Mouse (Mus musculus): Measurements from ENCODE around the gene Uck1. TPM values are rescaled to one million over a fixed set of nuclear protein-coding genes. Genes with fewer than 3 reads are reported as not detected.

The Uck1 gene
- polyA plus RNA-seq, 1 experiment from 2014 or later, result 83.6 TPM

DNA sequence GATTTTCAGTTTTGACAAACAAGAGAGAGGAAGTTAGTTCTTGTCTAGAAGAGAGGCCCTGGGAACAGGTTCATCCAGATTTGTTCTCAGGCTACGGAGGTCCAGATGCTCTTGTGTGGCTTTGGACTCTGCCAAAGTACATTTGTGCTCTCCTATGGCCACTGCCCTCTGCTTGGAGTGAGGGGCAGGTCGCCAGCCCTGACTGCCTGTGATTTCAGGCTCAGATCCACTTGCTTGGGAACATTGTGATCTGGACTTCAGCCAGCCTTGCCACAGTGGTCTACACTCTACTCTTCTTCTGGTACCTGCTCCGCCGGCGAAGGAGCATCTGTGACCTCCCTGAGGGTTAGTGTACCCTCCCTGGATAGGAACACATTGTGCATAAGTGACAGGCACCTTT is 7.3 kb downstream of the Uck1 start:
- no peak for DNase-seq (ENCODE audit: extremely low spot score, low spot score)
- Histone ChIP-seq H3K27me3 (ENCODE audit: poor library complexity, severe bottlenecking) (no peaks in the 10 kb centered on the region), H3K36me3 (replicated peaks) (peaks cover 97% of the 10 kb centered on the region), H3K4me1 (no peaks in the 10 kb centered on the region), H3K27ac (no peak overlapping the region), H3K4me3 (no peak overlapping the region), H3K9me3 (no peaks in the 10 kb centered on the region)
- WGBS, result 95% methylated on average over 5 of the region's 5 CpGs

DNA sequence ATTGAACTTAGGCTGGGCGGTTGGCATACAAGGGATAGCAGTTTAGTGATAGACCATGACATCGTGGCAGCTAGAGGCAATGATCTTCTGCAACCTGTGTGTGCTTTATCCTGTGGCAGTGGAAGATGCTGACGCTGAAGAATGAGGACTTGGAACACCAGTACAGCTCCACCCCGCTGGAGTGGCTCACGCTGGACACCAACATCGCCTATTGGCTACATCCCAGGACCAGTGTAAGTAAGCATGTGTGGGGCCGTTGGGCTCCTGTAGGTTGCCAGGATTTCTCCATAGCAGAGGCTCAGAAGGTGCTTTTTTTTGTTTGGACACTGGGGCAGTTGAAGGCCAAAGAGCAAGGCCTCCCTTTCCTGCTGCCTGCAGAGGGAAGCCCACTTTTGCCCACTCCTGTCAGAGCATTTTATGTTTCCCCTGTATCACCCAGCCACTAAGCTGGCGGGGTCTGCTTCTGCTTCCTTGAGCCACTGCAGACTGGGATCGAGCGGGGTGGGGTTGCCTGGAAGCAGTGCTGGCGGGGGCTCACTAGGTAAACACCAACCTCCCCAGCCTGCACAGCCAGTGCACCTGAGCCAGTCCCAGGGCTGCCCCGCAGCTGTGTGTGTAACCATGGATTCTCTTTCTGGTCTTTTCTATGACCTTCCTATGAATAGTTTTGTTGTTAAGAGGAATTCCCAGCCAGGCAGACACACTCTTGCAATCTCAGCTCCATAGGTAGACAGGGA is 8.0 kb downstream of the Uck1 start:
- Histone ChIP-seq H3K4me3 (no peak overlapping the region), H3K36me3 (replicated peaks) (peaks cover 97% of the 10 kb centered on the region), H3K27ac (no peak overlapping the region), H3K9me3 (no peaks in the 10 kb centered on the region), H3K27me3 (ENCODE audit: poor library complexity, severe bottlenecking) (no peaks in the 10 kb centered on the region), H3K4me1 (no peaks in the 10 kb centered on the region)
- WGBS, result 93% methylated on average over 12 of the region's 12 CpGs
- no peak for DNase-seq (ENCODE audit: extremely low spot score, low spot score)

DNA sequence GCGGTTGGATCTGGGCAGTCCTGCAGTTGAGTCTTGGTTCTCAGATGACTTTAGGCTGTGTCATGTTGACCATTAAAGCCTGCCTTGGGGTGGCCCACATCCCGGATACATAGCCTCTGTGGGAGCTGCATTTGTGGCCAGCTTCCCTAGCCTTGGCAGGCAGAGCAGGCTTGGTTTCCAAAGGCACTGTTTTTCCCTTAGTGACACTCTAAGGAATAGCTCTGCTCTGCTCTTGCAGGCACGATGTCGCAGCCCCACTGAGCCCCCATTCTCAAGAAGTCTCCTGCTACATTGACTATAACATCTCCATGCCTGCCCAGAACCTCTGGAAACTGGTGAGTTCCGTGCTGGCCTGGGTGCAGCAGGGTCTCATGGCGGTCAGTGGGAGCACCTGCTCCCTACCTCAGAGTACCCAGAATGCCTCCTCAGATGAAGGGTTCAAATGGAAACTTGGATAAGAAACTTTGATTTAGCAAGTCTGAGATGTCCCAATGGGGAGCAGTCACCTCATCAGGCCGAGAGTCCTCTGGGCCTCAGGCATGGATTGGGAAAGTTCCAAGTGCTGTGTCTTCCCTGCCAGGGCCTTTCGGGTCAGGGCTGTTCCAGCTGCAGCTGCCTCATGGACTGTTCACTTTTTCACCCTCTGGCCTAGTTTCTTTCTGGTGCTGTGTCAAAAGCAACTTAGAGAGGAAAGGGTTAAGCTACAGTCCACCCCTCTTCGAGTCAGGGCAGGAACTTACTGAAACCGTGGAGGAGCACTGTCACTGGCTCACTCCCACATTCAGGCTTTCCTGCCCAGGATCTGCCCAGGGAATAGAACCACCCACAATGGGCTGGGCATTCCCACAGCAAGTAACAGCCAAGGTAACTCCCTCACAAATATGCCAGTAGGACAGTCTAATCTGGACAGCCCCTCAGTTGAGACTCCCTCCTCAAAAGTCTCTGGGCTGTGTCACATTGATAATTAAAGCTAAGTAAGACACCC is 11.3 kb downstream of the Uck1 start:
- WGBS, result 84% methylated on average over 10 of the region's 10 CpGs
- peaks cover 100% of the 10 kb centered on the region for H3K36me3 ChIP-seq (replicated peaks)

DNA sequence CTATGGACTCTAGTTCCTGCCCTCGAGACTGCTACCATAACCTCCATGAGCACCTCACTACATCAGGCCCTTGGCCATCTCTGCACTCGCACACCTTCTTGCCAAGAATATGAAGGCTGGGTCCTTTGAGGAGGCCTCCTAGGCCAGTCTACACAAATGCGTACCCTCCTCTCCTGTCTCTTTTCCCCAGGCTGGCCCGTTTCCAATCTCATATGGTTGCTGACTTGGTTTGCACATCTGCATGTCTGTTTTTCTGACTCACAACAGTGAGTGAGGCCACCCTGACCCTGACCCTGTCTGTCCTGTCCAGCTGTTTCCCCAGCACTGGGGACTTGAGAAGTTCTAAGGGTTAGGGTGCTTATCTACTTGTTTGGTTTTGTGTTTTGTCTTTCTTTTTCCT is 13.2 kb downstream of the Uck1 start:
- Histone ChIP-seq H3K27me3 (ENCODE audit: poor library complexity, severe bottlenecking) (no peaks in the 10 kb centered on the region), H3K4me1 (no peaks in the 10 kb centered on the region), H3K27ac (no peak overlapping the region), H3K4me3 (no peak overlapping the region), H3K9me3 (no peaks in the 10 kb centered on the region), H3K36me3 (replicated peaks) (peaks cover 99% of the 10 kb centered on the region)
- DNase-seq (ENCODE audit: extremely low spot score, low spot score), result no peak
- WGBS, result 83% methylated on average over 4 of the region's 4 CpGs

More for the DNA sequence above, 11.3 kb downstream of the Uck1 start:
- H3K27ac ChIP-seq, result no peak overlapping the region
- H3K4me1 ChIP-seq, result no peaks in the 10 kb centered on the region
- DNase-seq (ENCODE audit: extremely low spot score, low spot score), result no peak
- no peaks in the 10 kb centered on the region for H3K9me3 ChIP-seq
- H3K4me3 ChIP-seq, result no peak overlapping the region
- H3K27me3 ChIP-seq (ENCODE audit: poor library complexity, severe bottlenecking), result no peaks in the 10 kb centered on the region

DNA sequence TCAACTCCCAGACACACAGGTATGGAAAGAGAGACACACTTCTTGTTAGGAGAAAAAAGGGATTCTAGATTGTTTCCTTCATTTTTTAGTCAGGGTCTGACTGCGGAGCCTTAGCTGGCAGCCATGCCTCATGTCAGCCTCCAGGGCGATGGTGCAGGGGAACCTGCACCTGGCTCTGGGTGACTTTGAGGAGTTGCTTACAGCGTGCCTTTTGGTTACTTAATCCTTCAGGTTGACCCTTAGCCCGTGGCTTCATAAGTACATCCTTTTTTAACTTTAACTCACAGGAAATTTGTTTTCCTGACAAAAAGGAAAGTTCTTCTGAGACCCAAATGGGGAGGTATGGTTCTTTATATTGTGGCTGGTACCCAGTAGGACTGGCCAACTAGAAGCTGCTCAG is 17.0 kb downstream of the Uck1 start:
- no peak for DNase-seq (ENCODE audit: extremely low spot score, low spot score)
- Histone ChIP-seq H3K4me1 (no peaks in the 10 kb centered on the region), H3K27me3 (ENCODE audit: poor library complexity, severe bottlenecking) (no peaks in the 10 kb centered on the region), H3K36me3 (replicated peaks) (peaks cover 90% of the 10 kb centered on the region), H3K4me3 (no peak overlapping the region), H3K27ac (no peak overlapping the region), H3K9me3 (no peaks in the 10 kb centered on the region)
- 86% methylated on average over 4 of the region's 4 CpGs for WGBS

DNA sequence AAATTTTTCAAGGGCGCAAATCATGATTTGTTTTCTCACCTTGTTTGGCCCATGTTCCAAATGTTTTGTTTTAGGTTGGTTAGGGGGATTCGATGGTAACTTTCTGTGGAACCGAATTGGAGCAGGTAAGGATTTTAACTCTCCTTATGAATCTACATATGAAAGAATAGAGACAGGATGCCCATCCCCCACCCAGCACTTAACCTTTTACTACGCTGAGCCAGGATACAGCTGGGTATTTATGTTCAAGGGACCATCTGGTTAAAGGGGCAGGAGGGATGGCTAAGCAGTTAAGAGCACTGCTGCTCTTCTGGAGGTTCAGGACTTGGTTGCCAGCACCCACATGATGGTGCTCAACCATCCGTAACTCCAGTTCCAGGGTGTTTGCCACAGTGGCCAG is 19.4 kb downstream of the Uck1 start:
- peaks cover 66% of the 10 kb centered on the region for H3K36me3 ChIP-seq (replicated peaks)
- WGBS, result 88% methylated on average over 5 of the region's 5 CpGs

DNA sequence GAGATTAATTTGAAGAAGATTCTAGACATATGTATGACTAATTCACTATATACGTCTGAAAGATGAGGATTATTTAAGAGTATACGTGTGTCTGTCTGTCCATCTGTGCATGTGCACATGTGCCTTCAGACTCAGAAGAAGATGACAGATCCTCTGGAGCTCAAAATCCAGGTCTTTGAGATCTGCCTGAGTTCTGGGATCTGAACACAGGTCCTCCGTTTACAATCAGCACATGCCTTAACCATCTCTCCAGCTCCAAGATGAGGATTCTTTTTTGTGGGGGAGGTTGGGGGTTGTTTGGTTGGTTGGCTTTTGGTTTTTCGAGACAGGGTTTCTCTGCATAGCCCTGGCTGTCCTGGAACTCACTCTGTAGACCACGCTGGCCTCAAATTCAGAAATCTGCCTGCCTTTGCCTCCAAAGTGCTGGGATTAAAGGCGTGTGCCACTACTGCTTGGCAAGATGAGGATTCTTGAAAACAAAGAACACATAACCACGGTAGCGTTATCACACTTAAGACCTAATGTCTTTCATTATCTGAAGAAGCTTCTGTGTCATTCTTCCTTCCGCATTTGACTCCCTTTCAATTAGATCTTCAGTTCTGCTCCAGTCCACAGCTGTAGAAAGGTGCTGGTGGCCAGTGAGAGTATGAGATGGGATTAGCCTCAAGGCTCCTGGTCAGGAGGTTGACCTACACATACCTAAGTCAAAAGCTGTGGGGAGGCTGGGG is 21.1 kb downstream of the Uck1 start:
- no peak for DNase-seq (ENCODE audit: extremely low spot score, low spot score)
- Histone ChIP-seq H3K27me3 (ENCODE audit: poor library complexity, severe bottlenecking) (no peaks in the 10 kb centered on the region), H3K9me3 (no peaks in the 10 kb centered on the region), H3K36me3 (replicated peaks) (peaks cover 60% of the 10 kb centered on the region), H3K27ac (no peak overlapping the region), H3K4me3 (no peak overlapping the region), H3K4me1 (peaks cover 26% of the 10 kb centered on the region)
- 94% methylated on average over 9 of the region's 9 CpGs for WGBS

More for the DNA sequence above, 19.4 kb downstream of the Uck1 start:
- H3K27ac ChIP-seq, result no peak overlapping the region
- H3K4me1 ChIP-seq, result peaks cover 13% of the 10 kb centered on the region
- no peaks in the 10 kb centered on the region for H3K9me3 ChIP-seq
- no peaks in the 10 kb centered on the region for H3K27me3 ChIP-seq (ENCODE audit: poor library complexity, severe bottlenecking)
- no peak overlapping the region for H3K4me3 ChIP-seq
- DNase-seq (ENCODE audit: extremely low spot score, low spot score), result no peak

DNA sequence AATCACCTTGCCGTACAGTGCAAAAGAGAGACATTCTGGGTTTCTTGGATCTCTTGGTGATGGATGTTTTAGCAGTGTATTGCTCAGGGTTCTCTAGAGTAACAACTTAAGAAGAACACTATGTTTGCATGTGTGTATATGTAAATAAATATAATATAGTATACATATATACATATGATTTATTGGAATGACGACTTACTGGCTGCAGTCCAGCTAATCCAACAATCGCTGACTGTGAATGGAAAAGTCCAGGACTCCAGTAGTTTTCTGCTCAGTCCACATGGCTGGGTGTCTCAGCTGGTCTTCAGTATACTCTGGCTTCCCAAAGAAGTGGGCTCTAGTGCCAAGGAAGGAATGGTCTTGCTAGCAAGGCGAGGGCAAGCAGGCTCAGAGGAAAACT is 22.4 kb downstream of the Uck1 start:
- peak overlapping the region; percentile 79 for H3K4me3 ChIP-seq
- peak overlapping the region; percentile 91 for H3K27ac ChIP-seq
- no peaks in the 10 kb centered on the region for H3K9me3 ChIP-seq
- H3K36me3 ChIP-seq (replicated peaks), result peaks cover 60% of the 10 kb centered on the region
- no peak for DNase-seq (ENCODE audit: extremely low spot score, low spot score)
- peaks cover 26% of the 10 kb centered on the region for H3K4me1 ChIP-seq
- H3K27me3 ChIP-seq (ENCODE audit: poor library complexity, severe bottlenecking), result no peaks in the 10 kb centered on the region
- 46% methylated on average over 4 of the region's 4 CpGs for WGBS

DNA sequence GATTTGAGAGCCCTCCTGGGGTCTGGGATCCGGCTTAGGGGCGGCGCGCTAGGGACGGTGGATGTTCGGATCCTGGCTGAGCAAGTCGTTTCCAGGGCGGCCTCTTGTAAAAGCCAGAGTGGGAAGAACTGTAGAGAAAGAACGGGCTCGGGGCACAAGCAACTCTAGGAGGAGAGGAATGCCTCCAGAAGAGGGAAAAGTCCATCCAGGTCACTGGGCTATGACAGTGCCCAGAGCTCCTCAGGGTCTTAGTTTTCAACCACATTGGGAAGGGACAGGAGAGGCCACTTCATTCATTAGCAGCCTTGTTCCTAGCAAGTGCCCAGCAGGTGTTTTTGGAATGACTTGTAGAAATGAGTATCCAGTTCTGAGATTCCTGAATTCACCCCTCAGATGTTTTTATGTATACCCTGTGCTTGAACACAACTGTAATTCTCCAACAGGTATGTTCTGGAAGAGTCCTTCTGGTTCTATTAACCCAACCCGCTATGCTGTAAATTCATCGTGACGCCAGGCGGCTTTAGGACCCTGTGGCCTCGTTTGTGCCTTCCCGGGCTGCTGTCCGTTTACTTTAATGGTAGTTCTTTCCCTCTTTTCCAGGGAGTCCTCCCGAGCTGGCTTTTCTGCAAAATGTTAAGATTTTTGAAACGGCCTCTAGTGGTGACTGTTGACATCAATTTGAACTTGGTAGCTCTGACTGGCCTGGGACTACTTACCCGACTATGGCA is 23.0 kb downstream of the Uck1 start:
- peak; percentile 56 for DNase-seq (ENCODE audit: extremely low spot score, low spot score)
- under 1% methylated on average over 20 of the region's 20 CpGs for WGBS
- no peaks in the 10 kb centered on the region for H3K9me3 ChIP-seq
- H3K4me1 ChIP-seq, result peaks cover 26% of the 10 kb centered on the region
- H3K27me3 ChIP-seq (ENCODE audit: poor library complexity, severe bottlenecking), result no peaks in the 10 kb centered on the region
- H3K4me3 ChIP-seq, result peak overlapping the region; percentile 79
- H3K36me3 ChIP-seq (replicated peaks), result peaks cover 61% of the 10 kb centered on the region
- H3K27ac ChIP-seq, result peak overlapping the region; percentile 91

DNA sequence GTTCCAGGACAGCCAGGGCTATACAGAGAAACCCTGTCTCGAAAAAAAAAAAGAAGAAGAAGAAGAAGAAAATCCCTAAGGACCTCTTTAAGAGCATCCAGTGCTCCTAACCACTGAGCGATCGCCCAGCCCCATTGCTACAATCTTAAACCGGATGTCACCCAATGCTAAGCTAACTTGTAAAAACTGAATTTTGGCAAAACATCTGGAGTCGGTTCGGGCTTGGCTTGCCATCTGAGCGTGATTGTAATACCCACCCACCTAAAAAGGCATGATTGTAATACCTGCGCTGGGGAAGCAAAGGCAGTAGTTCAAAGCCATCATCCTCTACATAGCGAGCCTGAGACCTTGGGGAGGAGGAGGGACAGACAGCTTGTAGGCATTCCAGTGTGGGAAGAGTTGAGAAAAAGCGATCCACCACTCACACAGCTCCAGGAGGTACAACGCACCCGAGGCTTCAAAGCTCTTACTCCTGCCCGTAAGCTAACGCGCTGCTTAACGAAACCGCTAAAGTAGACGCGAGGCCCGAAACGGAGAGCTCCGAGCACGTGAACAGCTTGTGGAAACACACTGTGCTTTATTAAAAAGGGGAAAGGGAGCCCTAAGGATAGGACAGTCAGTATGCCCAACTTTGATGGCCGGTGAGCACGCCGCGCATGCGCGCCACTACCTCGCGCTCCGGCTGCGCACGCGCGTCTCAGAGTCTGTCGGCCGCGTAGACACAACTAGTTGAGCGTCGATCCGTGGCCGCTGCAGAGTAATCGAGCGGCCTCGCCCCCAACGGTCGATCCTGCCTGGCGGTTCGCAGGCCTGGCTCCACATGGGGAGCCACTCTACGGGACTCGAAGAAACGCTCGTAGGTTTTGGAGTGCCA is 23.8 kb downstream of the Uck1 start, which contains the start of gene Pomt1:
Gene Pomt1 (plus strand): TSS at position 705 of the 874 bp plus-strand sequence.
- WGBS, result under 1% methylated on average over 54 of the region's 54 CpGs
- H3K4me1 ChIP-seq, result peaks cover 26% of the 10 kb centered on the region
- no peaks in the 10 kb centered on the region for H3K9me3 ChIP-seq
- DNase-seq (ENCODE audit: extremely low spot score, low spot score), result peak; percentile 92
- H3K4me3 ChIP-seq, result peak within 1 kb of the TSS; percentile 79
- H3K27me3 ChIP-seq (ENCODE audit: poor library complexity, severe bottlenecking), result no peaks in the 10 kb centered on the region
- peaks cover 61% of the 10 kb centered on the region for H3K36me3 ChIP-seq (replicated peaks)
- peak within 1 kb of the TSS; percentile 91 for H3K27ac ChIP-seq

DNA sequence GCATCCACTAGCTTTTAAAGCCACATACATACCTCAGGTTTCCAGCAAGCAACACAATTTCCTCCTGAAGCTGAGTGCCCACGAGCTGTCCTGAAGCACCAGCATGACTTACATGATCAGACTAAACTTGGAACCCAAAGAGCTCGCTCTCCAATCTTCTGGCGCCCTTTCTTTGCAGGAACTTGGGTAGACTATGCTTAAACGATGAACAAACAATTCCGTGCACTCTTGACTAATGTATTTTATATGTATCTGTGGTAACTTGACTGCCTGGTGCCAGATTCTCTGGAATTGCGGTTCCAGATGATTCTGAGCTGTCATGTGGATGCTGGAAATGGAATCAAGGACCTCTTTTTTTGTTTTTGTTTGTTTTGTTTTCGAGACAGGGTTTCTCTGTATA is 24.5 kb downstream of the Uck1 start:
- 37% methylated on average over 7 of the region's 7 CpGs for WGBS
- peaks cover 26% of the 10 kb centered on the region for H3K4me1 ChIP-seq
- H3K9me3 ChIP-seq, result no peaks in the 10 kb centered on the region
- peak overlapping the region; percentile 79 for H3K4me3 ChIP-seq
- peak overlapping the region; percentile 91 for H3K27ac ChIP-seq
- H3K36me3 ChIP-seq (replicated peaks), result peaks cover 61% of the 10 kb centered on the region
- no peaks in the 10 kb centered on the region for H3K27me3 ChIP-seq (ENCODE audit: poor library complexity, severe bottlenecking)
- DNase-seq (ENCODE audit: extremely low spot score, low spot score), result no peak
